Mouse (Mus musculus): ENCODE measurements around the gene Gadd45gip1.

DNA sequence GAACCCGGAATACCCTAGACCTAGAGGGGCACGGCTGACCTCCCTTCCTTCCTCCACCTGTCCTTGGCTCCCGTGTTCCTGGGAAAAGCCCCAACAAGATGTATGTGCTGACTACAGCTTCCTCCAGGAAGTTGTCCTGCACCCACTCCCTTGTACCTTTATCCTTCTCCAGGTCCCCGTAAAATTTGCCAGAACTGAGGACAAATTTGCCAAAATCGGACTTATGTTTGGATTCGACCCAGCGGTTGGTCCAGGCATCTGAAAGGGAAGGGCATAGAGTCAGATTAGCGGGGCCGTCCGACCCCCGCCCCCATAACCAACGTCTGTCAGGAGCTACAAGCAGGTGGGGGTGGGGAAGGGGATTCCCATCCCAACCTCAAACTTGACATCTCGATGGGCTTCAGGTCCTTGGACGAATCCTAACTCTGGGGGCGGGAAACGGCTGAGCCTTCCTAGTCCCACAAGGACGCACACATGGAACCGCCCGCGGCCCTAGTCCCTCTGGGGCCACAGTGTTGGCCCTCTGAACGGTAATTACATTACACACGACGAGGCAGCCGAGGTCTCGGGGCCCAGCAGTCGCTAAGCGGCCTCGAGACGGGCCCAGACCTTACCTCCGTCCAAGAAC lies 14.9 kb downstream of the Gadd45gip1 start:
- TF ChIP-seq CTCF (IDR thresholded peaks at IDR 0.05; ENCODE audit: borderline replicate concordance, insufficient read depth, low read depth, low read length) (no peak), POLR2A (IDR thresholded peaks at IDR 0.05; ENCODE audit: borderline replicate concordance, insufficient read depth, low read length) (no peak)
